Mouse (Mus musculus) hindbrain, embryonic 16.5 days (tissue): ENCODE results near the gene Sorbs1. TPM values are rescaled to one million over a fixed set of nuclear protein-coding genes. Genes with fewer than 3 reads are reported as not detected.
A peak's percentile ranks its signal among the peaks of the same experiment; 100 is the strongest.

Experiments
- ATAC-seq: fragments of 200-750 bp; cut with Nextera tagmentation; 2 replicates; pipeline ENCODE4 v1.8.0; 2017; ENCODE audit warnings: moderate TSS enrichment, moderate library complexity
- H3K27ac ChIP-seq: fragments of 300-500 bp; sonication (generic); 2 replicates; pipeline ENCODE4 v1.5.1; 2014; ENCODE audit warnings: low read depth, mild to moderate bottlenecking, control low read depth, low read length, moderate library complexity
- H3K27me3 ChIP-seq: fragments of 300-500 bp; sonication (generic); replicated peaks from 2 replicates; pipeline ENCODE4 v1.6.1; 2014; ENCODE audit warnings: low read length; ENCODE audit not compliant: control insufficient read depth, insufficient read depth
- H3K36me3 ChIP-seq: fragments of 300-500 bp; sonication (generic); 2 replicates; pipeline ENCODE4 v1.6.1; 2014; ENCODE audit warnings: mild to moderate bottlenecking, low read length, moderate library complexity, mixed read lengths; ENCODE audit not compliant: control insufficient read depth, insufficient read depth
- H3K4me1 ChIP-seq: fragments of 300-500 bp; sonication (generic); 2 replicates; pipeline ENCODE4 v1.6.1; 2014; ENCODE audit warnings: low read depth, low read length; ENCODE audit not compliant: control insufficient read depth, insufficient read depth
- H3K4me2 ChIP-seq: fragments of 300-500 bp; sonication (generic); 2 replicates; pipeline ENCODE4 v1.6.1; 2014; ENCODE audit warnings: mild to moderate bottlenecking, low read length, control low read depth, moderate library complexity
- H3K4me3 ChIP-seq: fragments of 300-500 bp; sonication (generic); 2 replicates; pipeline ENCODE4 v1.5.1; 2014; ENCODE audit warnings: mild to moderate bottlenecking, low read length, control low read depth, moderate library complexity
- H3K9ac ChIP-seq: fragments of 300-500 bp; sonication (generic); 2 replicates; pipeline ENCODE4 v1.6.1; 2014; ENCODE audit warnings: low read depth, mild to moderate bottlenecking, control low read depth, low read length, moderate library complexity
- H3K9me3 ChIP-seq: fragments of 300-500 bp; sonication (generic); 2 replicates; pipeline ENCODE4 v1.6.1; 2014; ENCODE audit warnings: mild to moderate bottlenecking, low read length, moderate library complexity; ENCODE audit not compliant: control insufficient read depth
- WGBS: fragments of 180-500 bp; shearing (Covaris S2); extraction: QIAGEN DNeasy Blood & Tissue Kit; methylation state at CpG from one replicate; pipeline ENCODE4 v1.1.7; 2014; 5-methylcytosine and 5-hydroxymethylcytosine counted together
- polyA plus RNA-seq: library from polyadenylated mRNA; unstranded; fragments of >200 nt; fragmentation: Nextera tagmentation; extraction: Ambion mirVana; gene quantifications from 2 replicates; pipeline ENCODE4 v1.2.1, GENCODE M21; 2015

Gene Sorbs1
- polyA plus RNA-seq, 1 experiment from 2014 or later = 83.6 TPM

DNA sequence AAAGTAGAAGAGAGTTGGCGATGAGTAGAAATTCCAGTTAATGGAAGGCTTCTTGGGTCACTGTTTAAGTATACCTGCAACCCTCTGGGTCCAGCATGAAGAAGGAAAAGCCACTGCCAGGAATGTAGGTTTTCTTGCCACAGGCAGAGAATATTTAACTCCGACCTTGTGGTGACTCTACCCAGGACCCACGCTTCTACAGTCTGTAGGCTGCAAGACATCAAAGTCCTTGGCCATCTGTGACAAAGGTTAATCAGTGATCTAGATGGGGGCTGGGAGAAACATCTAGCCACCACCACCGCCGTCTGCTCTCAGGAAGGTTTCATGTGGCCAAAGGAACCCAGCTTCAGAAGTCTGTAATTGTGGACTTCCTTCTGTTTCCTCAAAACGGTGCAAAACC lies 99.2 kb downstream of the Sorbs1 start:
- Histone ChIP-seq H3K4me3 (no peak overlapping the region), H3K9ac (no peak overlapping the region), H3K4me1 (peaks cover 9% of the 10 kb centered on the region; the same call in 1 of the 2 replicates), H3K27ac (no peak overlapping the region), H3K27me3 (no peaks in the 10 kb centered on the region), H3K36me3 (no peaks in the 10 kb centered on the region), H3K9me3 (no peaks in the 10 kb centered on the region), H3K4me2 (no peak overlapping the region)
- WGBS = 81% methylated on average over 6 of the region's 6 CpGs
- no peak for ATAC-seq

DNA sequence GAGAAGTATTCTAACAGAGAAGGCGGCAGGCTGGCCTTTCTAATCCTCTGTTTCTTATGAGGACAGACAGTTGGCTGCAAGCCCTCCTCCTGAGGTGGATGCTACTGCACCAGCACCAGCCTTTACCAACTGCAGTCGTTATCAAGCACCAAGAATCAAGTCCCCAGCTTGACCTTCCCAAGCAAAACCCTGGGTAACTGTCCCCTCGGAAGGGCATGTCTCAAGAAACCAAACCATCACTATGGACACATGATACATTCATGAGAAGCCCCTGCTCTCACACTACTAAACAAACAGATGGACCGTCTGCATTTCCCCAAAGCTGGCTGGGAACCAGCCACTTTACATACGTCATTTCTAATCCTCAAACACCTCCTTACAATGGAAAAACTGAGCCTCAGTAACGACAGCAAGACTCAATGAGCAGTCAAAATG lies 102.2 kb downstream of the Sorbs1 start:
- H3K4me2 ChIP-seq = no peak overlapping the region
- H3K9me3 ChIP-seq = no peaks in the 10 kb centered on the region
- H3K9ac ChIP-seq = no peak overlapping the region
- ATAC-seq = 0 out of 2 replicates have a peak, but pooled peaks have one; percentile 37
- no peaks in the 10 kb centered on the region for H3K27me3 ChIP-seq
- peaks cover 9% of the 10 kb centered on the region; the same call in 1 of the 2 replicates for H3K4me1 ChIP-seq
- WGBS = 39% methylated on average over 6 of the region's 6 CpGs
- H3K36me3 ChIP-seq = no peaks in the 10 kb centered on the region
- no peak overlapping the region for H3K4me3 ChIP-seq
- H3K27ac ChIP-seq = peak overlapping the region; percentile 59

DNA sequence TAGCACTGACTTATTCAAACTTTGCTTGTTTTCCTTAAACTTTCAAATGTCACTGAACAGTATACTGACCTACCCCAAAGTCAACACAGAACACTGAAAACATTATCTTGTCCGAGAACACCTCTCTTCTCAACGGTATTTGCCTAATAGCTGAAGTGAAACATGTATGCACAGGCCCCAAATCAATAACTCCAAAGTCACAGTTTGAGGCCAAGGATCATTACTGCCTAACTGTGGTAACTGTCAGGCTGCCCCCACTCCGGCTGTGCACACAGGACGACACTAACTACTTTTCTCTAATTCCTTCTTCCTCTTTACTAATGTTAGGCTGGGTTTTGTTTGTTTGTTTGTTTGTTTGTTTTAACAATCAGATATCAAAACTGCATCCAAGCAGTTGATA lies 103.1 kb downstream of the Sorbs1 start:
- peaks cover 9% of the 10 kb centered on the region; the same call in 1 of the 2 replicates for H3K4me1 ChIP-seq
- H3K9me3 ChIP-seq = no peaks in the 10 kb centered on the region
- no peak for ATAC-seq
- H3K27ac ChIP-seq = peak overlapping the region; percentile 24
- H3K9ac ChIP-seq = no peak overlapping the region
- no peak overlapping the region for H3K4me3 ChIP-seq
- H3K27me3 ChIP-seq = no peaks in the 10 kb centered on the region
- H3K36me3 ChIP-seq = no peaks in the 10 kb centered on the region
- WGBS = 68% methylated on average over 4 of the region's 4 CpGs
- H3K4me2 ChIP-seq = no peak overlapping the region

DNA sequence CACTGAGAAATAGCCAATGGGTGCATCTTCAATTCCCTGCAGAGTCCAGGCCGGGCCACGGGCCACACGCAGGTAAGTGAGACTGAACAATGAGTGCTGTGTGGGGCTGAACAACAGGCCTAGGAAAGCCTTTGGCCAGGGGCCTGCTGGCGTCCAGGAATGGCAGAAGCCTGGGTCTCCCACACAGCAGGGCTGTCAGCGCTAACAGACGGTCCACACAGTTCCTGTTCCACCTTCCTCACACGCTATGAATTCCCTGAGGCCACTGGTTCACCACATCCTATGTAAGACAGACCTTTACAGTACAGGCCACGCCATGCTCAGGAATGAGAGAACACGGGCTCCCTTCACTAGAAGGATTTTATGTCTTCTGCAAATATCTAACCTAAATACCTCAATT lies 103.5 kb downstream of the Sorbs1 start:
- Histone ChIP-seq H3K4me3 (no peak overlapping the region), H3K27me3 (no peaks in the 10 kb centered on the region), H3K9ac (no peak overlapping the region), H3K27ac (peak overlapping the region; percentile 36; the same call in 1 of the 2 replicates), H3K4me1 (peaks cover 9% of the 10 kb centered on the region; the same call in 1 of the 2 replicates), H3K4me2 (no peak overlapping the region), H3K36me3 (no peaks in the 10 kb centered on the region), H3K9me3 (no peaks in the 10 kb centered on the region)
- WGBS = 62% methylated on average over 9 of the region's 9 CpGs
- peak; percentile 28; the same call in 1 of the 2 replicates for ATAC-seq

DNA sequence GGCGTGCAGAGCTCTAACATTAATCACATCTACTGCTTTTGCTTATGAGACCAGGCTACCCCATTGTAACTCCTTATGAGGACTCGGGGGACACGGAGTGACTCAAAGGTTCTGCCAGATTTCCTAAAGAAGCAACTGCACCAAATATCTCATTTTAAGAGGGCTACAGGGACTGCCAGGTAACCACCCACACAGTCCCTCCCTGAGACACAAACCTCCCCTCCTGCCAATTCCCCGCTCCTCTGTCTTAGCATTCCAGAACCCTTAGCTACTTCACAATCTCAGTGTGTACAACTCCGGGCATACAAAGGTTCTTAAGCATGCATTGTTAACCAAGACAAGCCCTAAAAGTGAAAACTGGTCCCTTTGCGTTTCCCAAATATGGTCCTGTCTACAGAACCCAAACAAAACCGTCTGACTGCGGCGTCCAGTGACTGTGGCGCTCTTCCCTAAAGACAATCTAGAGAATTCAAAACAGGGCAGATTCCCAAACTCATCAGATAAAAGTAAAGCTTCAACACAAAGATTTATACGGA lies 104.0 kb downstream of the Sorbs1 start:
- H3K4me2 ChIP-seq = no peak overlapping the region
- WGBS = 81% methylated on average over 11 of the region's 11 CpGs
- no peak overlapping the region for H3K9ac ChIP-seq
- no peaks in the 10 kb centered on the region for H3K36me3 ChIP-seq
- no peak for ATAC-seq
- H3K4me1 ChIP-seq = peaks cover 7% of the 10 kb centered on the region; the same call in 1 of the 2 replicates
- H3K27ac ChIP-seq = peak overlapping the region; percentile 36
- H3K4me3 ChIP-seq = no peak overlapping the region
- no peaks in the 10 kb centered on the region for H3K27me3 ChIP-seq
- H3K9me3 ChIP-seq = no peaks in the 10 kb centered on the region

DNA sequence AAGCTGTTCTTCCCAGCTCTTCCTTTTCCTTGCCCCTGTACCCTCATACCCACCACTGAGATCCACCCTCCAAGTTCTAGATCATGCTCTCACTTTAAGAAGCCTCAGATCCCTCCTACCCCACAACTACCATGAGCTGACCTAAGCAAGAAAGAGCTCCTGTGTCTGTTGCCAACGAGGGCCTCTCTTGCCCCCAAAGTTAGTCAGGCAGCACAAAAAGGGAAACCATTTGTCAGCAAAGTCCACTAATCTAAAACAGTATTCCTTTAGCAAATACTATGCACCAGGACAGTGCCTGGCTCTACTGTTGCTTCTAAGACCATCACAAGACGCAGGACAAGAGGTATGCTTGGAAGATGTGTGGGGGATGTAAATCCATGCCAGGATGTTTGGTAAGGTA lies 106.4 kb downstream of the Sorbs1 start:
- no peaks in the 10 kb centered on the region for H3K9me3 ChIP-seq
- H3K36me3 ChIP-seq = no peaks in the 10 kb centered on the region
- H3K4me1 ChIP-seq = peaks cover 7% of the 10 kb centered on the region; the same call in 1 of the 2 replicates
- no peak for ATAC-seq
- 92% methylated on average over 2 of the region's 2 CpGs for WGBS
- no peaks in the 10 kb centered on the region for H3K27me3 ChIP-seq
- H3K9ac ChIP-seq = no peak overlapping the region
- no peak overlapping the region for H3K4me2 ChIP-seq
- no peak overlapping the region for H3K4me3 ChIP-seq
- H3K27ac ChIP-seq = no peak overlapping the region

DNA sequence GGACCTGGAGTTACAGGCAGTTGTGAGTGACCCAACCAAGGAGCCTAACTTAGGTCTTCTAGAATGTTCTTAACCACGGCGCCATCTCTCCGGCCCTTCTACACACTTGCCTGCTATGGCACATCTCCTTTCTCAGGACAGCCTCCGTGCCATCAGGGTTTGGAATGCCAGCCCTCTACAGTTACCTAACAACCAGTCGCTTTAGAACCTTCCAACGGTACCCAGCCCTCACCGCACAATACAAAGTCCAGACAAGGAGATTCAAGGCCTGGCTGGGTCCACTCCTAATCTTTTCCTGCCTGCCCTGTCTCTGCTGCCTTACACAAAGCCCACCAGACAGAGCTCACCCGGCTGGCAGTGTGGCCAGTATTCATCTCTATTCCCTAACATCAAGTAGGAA lies 106.9 kb downstream of the Sorbs1 start:
- Histone ChIP-seq H3K9ac (no peak overlapping the region), H3K27ac (no peak overlapping the region), H3K9me3 (no peaks in the 10 kb centered on the region), H3K4me1 (peaks cover 7% of the 10 kb centered on the region; the same call in 1 of the 2 replicates), H3K27me3 (no peaks in the 10 kb centered on the region), H3K4me3 (no peak overlapping the region), H3K4me2 (no peak overlapping the region), H3K36me3 (no peaks in the 10 kb centered on the region)
- WGBS = 93% methylated on average over 8 of the region's 8 CpGs
- no peak for ATAC-seq

DNA sequence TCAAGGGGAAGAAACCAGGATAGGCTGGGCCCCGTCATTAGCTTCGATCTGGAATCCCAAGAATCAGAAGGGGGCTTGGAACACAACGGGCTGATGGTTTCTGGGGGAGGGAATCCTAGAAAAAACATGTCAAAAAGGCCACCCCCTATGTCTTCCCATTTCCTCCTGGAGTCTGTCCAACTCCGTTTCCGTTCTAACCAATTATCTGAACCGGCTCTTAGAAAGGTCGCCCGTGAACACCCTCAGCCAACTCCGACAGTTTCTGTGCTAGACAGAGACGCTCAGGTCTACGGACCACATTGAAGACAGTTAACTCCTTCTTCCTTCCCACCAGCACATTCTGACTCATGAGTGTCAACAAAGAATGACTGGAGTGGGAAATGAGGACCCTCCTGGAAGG lies 107.8 kb downstream of the Sorbs1 start:
- no peak for ATAC-seq
- H3K27ac ChIP-seq = no peak overlapping the region
- WGBS = 64% methylated on average over 11 of the region's 11 CpGs

DNA sequence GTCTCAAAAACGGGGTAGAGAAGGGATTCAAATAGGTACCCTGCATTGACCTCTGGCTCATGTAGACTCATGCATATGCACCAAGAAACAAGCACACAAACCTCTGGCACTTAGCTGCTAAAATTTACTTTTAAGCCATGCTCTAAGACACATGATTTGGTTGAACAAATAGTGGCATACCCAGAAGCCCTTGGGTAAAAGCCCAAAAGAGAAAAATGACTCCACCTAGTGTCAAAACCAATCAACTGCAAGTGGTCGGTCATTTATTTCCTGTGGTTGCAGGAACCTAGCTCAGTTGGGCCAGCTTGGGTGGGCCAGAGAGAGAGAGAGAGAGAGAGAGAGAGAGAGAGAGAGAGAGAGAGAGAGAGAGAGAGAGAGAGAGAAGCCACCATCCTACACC lies 109.0 kb downstream of the Sorbs1 start:
- no peaks in the 10 kb centered on the region for H3K9me3 ChIP-seq
- no peaks in the 10 kb centered on the region for H3K4me1 ChIP-seq
- H3K36me3 ChIP-seq = no peaks in the 10 kb centered on the region
- H3K27ac ChIP-seq = no peak overlapping the region
- no peak overlapping the region for H3K4me3 ChIP-seq
- H3K9ac ChIP-seq = no peak overlapping the region
- no peak for ATAC-seq
- H3K4me2 ChIP-seq = no peak overlapping the region
- no peaks in the 10 kb centered on the region for H3K27me3 ChIP-seq
- 69% methylated on average over 2 of the region's 2 CpGs for WGBS

More for the DNA sequence above, 107.8 kb downstream of the Sorbs1 start:
- Histone ChIP-seq H3K9me3 (no peaks in the 10 kb centered on the region), H3K4me3 (no peak overlapping the region), H3K4me2 (no peak overlapping the region), H3K9ac (no peak overlapping the region), H3K36me3 (no peaks in the 10 kb centered on the region), H3K4me1 (peaks cover 3% of the 10 kb centered on the region; the same call in 1 of the 2 replicates), H3K27me3 (no peaks in the 10 kb centered on the region)
